Mouse (Mus musculus): ENCODE results near the gene Otud7b.

- TF ChIP-seq CTCF (IDR thresholded peaks at IDR 0.05; ENCODE audit: control insufficient read depth, insufficient read depth, insufficient replicate concordance, low read depth, low read length) (no peak), POLR2A (IDR thresholded peaks at IDR 0.05; ENCODE audit: control insufficient read depth, low read depth, low read length) (no peak)
Measured at GRCm38 (mm10) chr3:96118142-96118541, 13.8 kb downstream of the Otud7b start.

Measured in testis, adult 2 months (tissue).